Mouse (Mus musculus) T-helper 1 cell (primary cell): ENCODE results near the gene Gm9945.

Experiments
- in situ Hi-C: fragments of 300-600 bp; cut with MboI, MseI; formaldehyde crosslinking; loops from one replicate; pipeline ENCODE4 v1.15.1; 2025; ENCODE audit warnings: high pct_unique_total_duplicates

Gene Gm9945

DNA sequence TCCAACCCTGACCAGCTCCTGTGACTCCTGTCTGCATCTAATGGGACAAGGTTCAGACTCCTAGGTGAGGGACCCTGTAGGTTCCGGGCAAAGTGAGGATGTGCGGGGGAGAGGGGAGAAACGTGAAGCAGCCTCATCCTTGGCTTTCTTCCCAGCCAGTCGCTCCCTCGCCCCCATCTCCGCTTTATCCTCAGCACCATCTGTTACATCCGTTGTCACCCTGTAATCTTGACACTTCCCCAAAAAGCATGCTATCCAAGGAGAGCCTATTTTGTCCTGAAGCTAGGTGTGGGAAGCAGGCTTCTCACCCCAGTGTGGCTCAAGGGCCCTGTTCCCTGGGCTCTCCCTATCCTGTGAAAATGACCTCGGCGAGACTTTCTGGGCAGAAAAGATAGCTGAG is 43.0 kb downstream of the Gm9945 start:
- in situ Hi-C loops, result no loop called here

GRCm38 (mm10) chr11:53523545-53524405 is 43.8 kb downstream of the Gm9945 start:
- in situ Hi-C loops, result no loop called here

DNA sequence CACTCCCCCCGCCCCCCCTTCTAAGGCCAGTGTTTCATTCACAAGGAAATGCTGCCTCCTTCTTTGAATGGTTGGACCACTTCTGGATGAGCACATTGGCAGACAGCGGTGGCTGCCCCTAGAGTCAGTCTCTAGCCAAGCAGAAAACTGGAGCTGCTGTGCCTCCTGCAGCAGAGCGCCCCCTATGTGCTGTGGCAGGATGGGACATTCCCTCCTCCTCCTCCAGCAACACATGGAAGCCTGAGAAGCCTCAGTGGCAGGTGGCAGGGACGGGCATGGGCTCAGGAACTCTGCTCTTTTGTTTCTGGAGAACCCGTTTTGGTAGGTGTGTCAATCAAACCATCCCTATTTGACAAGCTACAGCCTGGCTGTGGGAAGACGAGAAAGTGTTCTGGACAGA is 44.9 kb downstream of the Gm9945 start:
- in situ Hi-C loops, result no loop called here

DNA sequence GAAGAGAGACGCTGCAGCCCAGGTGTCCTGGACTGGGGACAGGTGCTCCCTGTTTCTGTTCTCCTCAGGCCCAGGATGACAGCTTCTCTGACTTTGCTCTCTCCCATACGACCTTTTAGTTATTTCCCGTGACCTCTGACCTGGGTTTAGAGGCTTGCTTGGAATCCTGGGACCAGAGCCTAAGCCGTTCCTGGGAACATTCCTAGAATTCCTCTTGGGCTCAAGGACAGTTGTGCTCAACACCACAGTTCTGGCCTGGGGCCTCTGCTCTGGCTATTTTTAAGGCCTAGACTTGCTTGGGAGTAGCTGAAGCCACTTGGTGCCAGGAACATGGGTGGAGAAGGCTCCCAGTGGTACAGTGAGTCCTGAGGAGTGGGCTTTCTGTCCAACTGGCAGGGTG is 45.5 kb downstream of the Gm9945 start:
- in situ Hi-C loops, result no loop called here

- in situ Hi-C loops, result no loop called here
Observed at GRCm38 (mm10) chr11:53528397-53529252, 48.7 kb downstream of the Gm9945 start.

DNA sequence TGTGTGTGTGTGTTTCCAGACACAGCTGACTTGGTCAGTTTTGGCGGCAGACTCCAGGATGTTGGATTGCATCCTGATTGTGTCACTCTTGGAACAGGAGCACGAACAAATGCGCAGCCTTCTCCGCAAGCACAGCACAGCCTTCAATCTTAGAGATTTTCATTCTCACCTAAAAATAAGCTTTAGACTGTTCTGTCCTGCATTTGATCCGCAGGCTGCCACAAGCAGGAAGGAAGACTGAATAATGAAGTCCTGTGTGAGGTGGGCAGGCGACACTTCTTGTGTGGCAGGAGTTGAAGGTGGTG is 49.2 kb downstream of the Gm9945 start:
- in situ Hi-C loops, result no loop called here

- in situ Hi-C loops, result no loop called here
Observed at GRCm38 (mm10) chr11:53530001-53530400, 50.0 kb downstream of the Gm9945 start.
